Mouse (Mus musculus) gastrocnemius, postnatal 36 days (tissue): ENCODE measurements around the gene D330045A20Rik. TPM values are rescaled to one million over a fixed set of nuclear protein-coding genes. Genes with fewer than 3 reads are reported as not detected.
"Not testable (repeated sequence)": the region's sequence is repeated elsewhere in the genome, so short reads cannot be mapped to it uniquely, and the experiment has no call there.

Experiments
- DNase-seq, 2 experiments: peaks; one replicate each; pipeline ENCODE4 v3.0.0; 2022
- intact Hi-C: fragments of 180-260 bp; cut with DNase I; formaldehyde crosslinking; loops from one replicate; pipeline ENCODE4 v1.15.1; 2025
- total RNA-seq, 2 experiments: library from RNA; stranded (reverse); gene quantifications; 2 replicates each; pipeline ENCODE4 v1.2.3; 2021

Gene D330045A20Rik
- total RNA-seq, 2 experiments from 2014 or later: not detected

DNA sequence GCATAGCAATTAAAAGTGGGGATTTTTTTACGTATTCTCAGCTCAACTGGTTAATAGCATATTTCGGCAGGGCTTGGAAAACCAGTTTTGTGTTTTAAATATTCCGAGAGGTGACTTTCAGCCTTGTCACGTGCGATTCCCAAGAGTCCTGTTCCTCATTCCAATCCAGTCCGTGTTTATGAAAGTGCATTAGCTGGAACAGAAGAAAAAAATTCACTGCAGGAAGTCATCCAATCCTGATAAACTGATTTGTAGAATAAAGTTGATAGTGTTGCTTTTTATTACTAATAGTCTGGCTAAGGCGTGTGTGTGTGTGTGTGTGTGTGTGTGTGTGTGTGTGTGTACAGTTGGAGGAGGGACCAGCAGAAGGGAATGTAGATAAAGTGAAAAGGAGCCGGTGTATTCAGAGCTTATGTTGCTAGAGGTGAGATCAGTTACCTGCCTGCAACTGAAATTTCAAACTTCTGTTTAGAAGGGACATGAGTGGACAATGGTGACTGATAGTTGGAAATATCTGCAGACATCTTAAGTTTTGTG, 82.8 kb downstream of the D330045A20Rik start, which contains the start of gene Rnf128:
Rnf128 (plus strand) TSS at position 392 of the 537 bp plus-strand sequence.
- no peak for DNase-seq
- intact Hi-C loops: no loop called here

- intact Hi-C loops: no loop called here
- DNase-seq: no peak
These were observed 89.9 kb downstream of the D330045A20Rik start for GRCm38 (mm10) chrX:139570054-139570453.

- DNase-seq: no peak
- intact Hi-C loops: no loop called here
These were observed 98.6 kb downstream of the D330045A20Rik start for GRCm38 (mm10) chrX:139578649-139579278.

DNA sequence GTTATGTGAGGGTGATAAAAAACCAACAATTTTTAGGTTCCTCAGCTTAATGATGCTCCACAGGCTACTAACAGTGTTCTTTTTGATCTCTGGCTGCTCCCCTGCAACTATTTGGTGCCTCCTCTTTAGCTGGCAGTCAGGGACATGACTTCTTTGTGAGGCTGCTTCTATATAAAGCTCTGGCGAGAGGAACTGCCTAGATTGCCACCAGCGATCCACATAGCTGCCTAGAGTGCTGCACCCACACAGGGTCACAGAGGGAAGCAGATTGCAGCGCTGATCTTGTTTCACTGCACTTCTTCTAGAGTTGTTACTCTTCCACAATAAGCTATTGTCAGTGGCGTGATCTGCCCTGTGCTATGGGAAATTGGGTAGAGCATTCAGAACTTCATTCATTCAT, 103.4 kb downstream of the D330045A20Rik start:
- intact Hi-C loops: no loop called here
- no peak for DNase-seq

- intact Hi-C loops, DNase-seq: not testable (repeated sequence)
These were observed 106.5 kb downstream of the D330045A20Rik start for GRCm38 (mm10) chrX:139586676-139587075.

GRCm38 (mm10) chrX:139596404-139596803, 116.2 kb downstream of the D330045A20Rik start:
- intact Hi-C loops: no loop called here
- DNase-seq: no peak

Other genes starting within 250 kb of the D330045A20Rik start
- not detected for gene Trap1a, start 146.7 kb upstream of the D330045A20Rik start, total RNA-seq
- 10 to 100 TPM; 15.0 to 16.9 TPM for gene Rnf128, start 82.9 kb downstream of the D330045A20Rik start, total RNA-seq
- gene Tbc1d8b, start 204.6 kb downstream of the D330045A20Rik start, total RNA-seq: 1 to 10 TPM; 2.8 to 3.2 TPM
- gene Gm15013, start 234.1 kb downstream of the D330045A20Rik start, total RNA-seq: not detected